Mouse (Mus musculus): Measurements from ENCODE around the gene Caap1. TPM values are rescaled to one million over a fixed set of nuclear protein-coding genes. Genes with fewer than 3 reads are reported as not detected.

Caap1 gene
- 1 to 10 TPM in 1 of 2 experiments, under 1 TPM in 1; 0.37 to 1.6 TPM for polyA plus RNA-seq (2012; fragmentation: generic; extraction: Trizol)

DNA sequence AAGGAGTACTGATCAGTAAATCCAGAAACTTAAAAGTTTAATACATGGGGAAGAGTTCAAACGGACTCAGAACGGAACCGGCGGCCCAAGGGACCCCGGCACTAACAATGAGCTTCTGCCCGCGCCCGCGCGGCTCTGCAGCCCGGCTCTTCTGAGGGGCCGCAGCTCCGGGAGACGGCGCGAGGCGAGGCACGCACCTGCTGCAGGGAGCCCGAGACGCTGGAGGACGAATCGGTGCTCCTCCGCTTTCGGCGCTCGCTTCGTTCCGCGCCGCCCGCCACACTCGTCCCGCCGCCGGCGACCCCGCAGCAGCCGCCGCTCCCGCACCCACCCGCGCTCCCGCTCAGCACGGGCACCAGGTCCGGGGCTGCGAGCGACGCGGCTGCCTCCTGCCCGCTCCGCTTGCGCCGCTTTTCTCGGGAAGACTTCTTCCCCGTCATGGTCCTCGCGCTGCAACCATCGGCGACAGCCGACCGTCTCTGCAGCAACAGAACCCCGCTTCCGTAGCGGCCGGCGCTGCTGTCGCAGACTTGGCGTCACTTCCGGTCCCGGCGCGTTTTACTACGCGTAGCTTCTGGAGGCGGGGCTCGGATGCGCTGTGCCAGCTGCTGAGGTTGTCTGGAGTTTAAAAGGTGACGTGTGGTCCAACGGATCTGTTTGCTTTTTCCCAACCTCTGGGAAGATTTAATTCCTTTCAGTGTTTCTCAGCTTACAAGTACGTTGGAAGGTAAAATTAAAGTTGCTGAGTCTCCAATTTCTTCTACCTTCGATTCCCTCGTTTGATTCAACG, at the start of gene Caap1, which contains the start of gene Gm10306:
Gene Caap1 (minus strand): TSS at position 532 of the 790 bp plus-strand sequence.
Gene Gm10306 (plus strand): TSS at position 282 of the 790 bp plus-strand sequence.

GRCm38 (mm10) chr4:94603031-94603629, 46.5 kb upstream of the Caap1 start, which contains the start of gene Plaa:
TSS of gene Plaa (minus strand) at chr4:94603244.

Other genes with a start within 250 kb of the Caap1 start
- under 1 TPM in 1 of 2 experiments, not detected in 1; 0.75 TPM for gene Gm10306, start 250 bp downstream of the Caap1 start, polyA plus RNA-seq (2012; fragmentation: generic; extraction: Trizol)
- gene Plaa, start 46.4 kb upstream of the Caap1 start, polyA plus RNA-seq (2012; fragmentation: generic; extraction: Trizol): 10 to 100 TPM in 1 of 2 experiments, 1 to 10 TPM in 1; 1.5 to 11.6 TPM
- gene Ift74, start 57.7 kb upstream of the Caap1 start, polyA plus RNA-seq (2012; fragmentation: generic; extraction: Trizol): 1 to 10 TPM in 1 of 2 experiments, under 1 TPM in 1; 0.96 to 9.1 TPM
- under 1 TPM in 1 of 2 experiments, not detected in 1; 0.04 TPM for gene Lrrc19, start 93.3 kb upstream of the Caap1 start, polyA plus RNA-seq (2012; fragmentation: generic; extraction: Trizol)
- gene Tek, start 182.5 kb upstream of the Caap1 start, polyA plus RNA-seq (2012; fragmentation: generic; extraction: Trizol): under 1 TPM in 1 of 2 experiments, not detected in 1; 0.33 TPM